Mouse (Mus musculus) G1E (cell line): Measurements from ENCODE around the gene Phc2.
"Not testable (repeated sequence)": the region's sequence is repeated elsewhere in the genome, so short reads cannot be mapped to it uniquely, and the experiment has no call there.

ENCODE experiments used
- CTCF ChIP-seq: IDR thresholded peaks from 2 replicates; pipeline ENCODE4 v1.5.1; 2012; ENCODE audit warnings: low read depth, low read length, inconsistent platforms, mixed read lengths
- GATA1 ChIP-seq: IDR thresholded peaks from 2 replicates; pipeline ENCODE4 v1.6.1; 2012; ENCODE audit warnings: borderline replicate concordance, low read length, inconsistent platforms, mixed read lengths
- POLR2AphosphoS5 ChIP-seq: IDR thresholded peaks from 2 replicates; pipeline ENCODE4 v1.6.1; 2012; ENCODE audit warnings: low read depth, low read length, inconsistent platforms; ENCODE audit not compliant: insufficient replicate concordance
- TAL1 ChIP-seq: conservative IDR thresholded peaks from 2 replicates; pipeline ENCODE4 v1.6.1; 2012; ENCODE audit warnings: low read depth, low read length, inconsistent platforms, mixed read lengths

GRCm38 (mm10) chr4:128611726-128612125, 42.8 kb upstream of the Phc2 start:
- TF ChIP-seq CTCF, GATA1, TAL1, POLR2AphosphoS5: not testable (repeated sequence)
